Mouse (Mus musculus) c-Kit-positive CD71-positive TER-119-positive erythroid progenitor cells, embryonic 14.5 days (primary cell): ENCODE measurements at regions not wholly inside any gene's neighbourhood (a gene's known extent, or its start where the extent isn't known, plus 50 kb on each side); places are given as distances from the start of the nearest gene placed in this dataset.
A peak's percentile ranks its signal among the peaks of the same experiment; 100 is the strongest.

Experiments used
- DNase-seq: peaks from one replicate; pipeline ENCODE4 v3.0.0-alpha.2; 2013; ENCODE audit warnings: low spot score

DNA sequence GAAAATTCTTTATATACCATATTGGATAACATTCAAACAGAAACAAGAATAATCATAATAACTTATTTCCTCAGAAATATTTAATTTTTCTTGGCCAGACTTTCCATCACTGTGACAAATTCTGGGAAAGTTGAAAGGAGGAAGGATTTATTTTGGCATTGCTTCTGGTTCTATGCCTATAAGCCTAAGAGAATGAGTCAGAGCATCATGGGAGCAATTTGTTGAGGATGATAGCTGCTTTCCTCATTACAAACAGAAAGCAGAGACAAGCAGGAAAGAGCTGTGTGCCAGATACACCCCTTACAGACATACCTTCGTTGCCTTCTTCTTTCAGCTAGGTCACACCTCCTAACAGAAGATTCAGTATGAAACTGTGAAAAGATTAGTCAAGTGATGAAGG lies 115.3 kb downstream of the Rgs21 start:
- no peak for DNase-seq

DNA sequence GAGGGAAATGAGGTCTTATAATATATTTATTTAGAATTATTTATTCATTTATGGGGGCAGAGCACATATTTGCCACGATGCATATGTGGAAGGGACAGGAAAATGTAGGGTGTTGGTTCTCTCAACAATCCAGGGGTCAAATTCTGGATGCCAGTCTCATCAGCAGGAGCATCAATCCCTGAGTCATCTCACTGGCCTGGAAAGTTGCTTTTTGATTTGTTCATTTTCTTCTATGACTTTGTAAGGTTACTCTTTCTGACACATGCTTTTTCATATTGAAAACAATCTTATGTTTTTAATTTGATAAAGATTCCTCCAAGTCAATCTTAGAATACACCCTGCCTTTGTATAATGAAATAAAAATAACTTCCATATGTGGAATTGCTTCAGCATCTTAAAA lies 115.7 kb downstream of the Rgs21 start:
- DNase-seq: no peak

GRCm38 (mm10) chr1:144436617-144437016 lies 130.8 kb downstream of the Rgs21 start:
- DNase-seq: no peak

- no peak for DNase-seq
Measured at GRCm38 (mm10) chr1:144432816-144433215, 134.7 kb downstream of the Rgs21 start.

DNA sequence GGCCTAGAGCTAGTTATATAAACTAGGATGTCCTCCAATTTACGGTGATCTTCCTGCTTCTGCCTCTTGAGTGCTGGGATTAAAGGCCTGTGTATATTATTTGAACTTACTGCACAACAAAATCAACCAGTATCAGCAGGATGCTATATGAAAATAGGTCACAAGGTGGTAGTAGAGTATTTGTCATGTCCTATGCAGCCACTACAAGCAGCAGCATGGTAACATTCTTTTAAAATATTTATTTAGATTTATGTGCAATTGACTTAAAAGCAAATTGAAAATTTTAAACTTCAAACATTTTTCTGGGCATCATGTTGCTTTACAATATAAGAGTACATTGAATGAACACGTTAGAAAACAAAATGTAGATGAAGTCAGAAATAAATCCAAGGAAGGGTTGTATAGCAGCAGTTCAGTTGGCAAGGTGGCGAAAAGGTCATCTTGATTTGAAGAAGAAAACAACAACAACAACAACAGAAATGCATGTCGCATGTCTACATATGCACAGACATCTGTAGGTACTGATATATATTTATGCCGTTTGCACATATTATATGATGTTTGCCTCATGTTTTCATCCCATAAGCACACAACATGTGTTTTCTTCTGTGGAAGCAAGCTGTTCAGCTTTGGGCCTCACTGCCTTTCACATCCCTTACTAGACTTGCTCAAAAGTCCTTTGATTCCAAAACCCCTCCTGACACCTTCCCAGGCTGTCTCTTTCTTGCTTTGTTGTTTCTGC lies 135.8 kb downstream of the Rgs21 start:
- DNase-seq: no peak

DNA sequence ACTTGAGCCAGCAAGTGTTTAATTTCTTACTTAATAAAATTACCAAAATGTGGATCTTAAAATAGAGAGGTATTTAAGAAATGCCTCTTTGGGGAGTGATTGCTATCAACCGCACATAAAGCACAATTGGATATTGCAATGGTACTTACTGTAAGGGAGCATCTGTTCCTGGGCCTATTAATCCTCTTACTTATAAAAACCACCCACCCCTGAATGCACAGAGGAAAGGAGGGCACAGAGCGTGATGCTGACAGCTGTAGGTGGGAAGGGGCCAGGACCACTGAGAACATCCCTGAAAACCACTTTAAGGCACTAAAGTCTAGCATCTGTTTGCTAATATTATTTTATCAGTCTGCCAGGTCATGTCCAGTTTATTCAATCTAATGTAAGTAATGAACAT lies 146.1 kb downstream of the Rgs21 start:
- no peak for DNase-seq

GRCm38 (mm10) chr1:144406387-144407383 lies 157.6 kb upstream of the Rgs1 start:
- peak; percentile 34 for DNase-seq

- DNase-seq: no peak
Measured at GRCm38 (mm10) chr1:144405724-144406123, 156.7 kb upstream of the Rgs1 start.

- DNase-seq: no peak
Measured at GRCm38 (mm10) chr1:144405031-144405430, 156.0 kb upstream of the Rgs1 start.

GRCm38 (mm10) chr1:144379991-144380594 lies 131.1 kb upstream of the Rgs1 start:
- DNase-seq: peak; percentile 11

GRCm38 (mm10) chr1:144374121-144374520 lies 125.1 kb upstream of the Rgs1 start:
- DNase-seq: no peak

- DNase-seq: no peak
Measured at GRCm38 (mm10) chr1:144367492-144367891, 118.5 kb upstream of the Rgs1 start.

DNA sequence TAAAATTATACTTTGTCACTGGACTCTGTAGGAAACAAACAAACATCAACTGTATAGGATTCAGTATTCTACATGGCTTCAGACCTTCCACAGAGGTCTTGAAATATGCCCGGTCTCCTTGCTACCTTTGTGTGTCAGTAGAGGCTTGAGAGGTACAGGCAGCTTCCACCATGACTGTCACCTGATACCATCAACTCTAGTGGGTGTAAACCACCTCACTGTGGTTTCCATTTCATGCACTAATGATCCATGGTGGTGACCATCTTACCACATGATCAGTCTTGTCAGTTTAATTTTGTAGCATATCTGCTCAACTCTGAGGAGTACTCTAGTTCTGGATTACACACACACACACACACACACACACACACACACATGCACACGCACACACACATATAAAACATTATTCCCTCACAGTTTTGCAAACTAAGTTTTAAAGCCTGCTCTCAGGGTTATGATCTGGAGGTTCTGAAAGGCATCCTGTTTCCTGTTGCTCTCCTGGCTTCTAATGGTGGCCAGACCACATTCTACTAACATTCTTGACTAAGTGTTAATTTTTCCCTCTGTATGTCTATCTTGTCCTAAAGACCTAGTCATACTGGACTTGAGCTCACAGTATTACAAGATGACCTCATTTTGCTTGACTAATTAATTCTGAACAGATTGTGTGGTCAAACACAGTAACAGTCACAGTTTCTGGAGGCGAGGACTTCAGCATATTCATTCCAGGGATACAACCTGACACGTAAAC lies 106.7 kb upstream of the Rgs1 start:
- DNase-seq: no peak

DNA sequence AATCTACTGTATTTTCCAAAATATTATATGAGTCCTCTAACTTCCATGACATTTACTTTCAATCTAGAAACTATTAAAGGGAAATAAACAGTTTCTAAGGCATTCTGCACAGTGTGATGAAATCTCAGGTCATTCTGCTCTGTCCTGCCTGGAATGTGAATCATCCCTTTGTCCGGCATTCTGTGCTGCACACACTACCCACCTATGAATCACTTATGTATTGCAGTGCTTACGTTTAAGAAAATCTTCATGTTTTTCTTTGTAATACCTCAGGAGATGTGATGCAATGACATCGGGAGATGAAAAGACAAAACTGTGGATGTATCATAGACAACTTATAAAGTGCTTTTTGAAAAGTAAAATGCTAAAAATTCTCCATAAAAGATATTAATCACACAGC lies 106.0 kb upstream of the Rgs1 start:
- no peak for DNase-seq

GRCm38 (mm10) chr1:144353320-144353719 lies 104.3 kb upstream of the Rgs1 start:
- DNase-seq: no peak

DNA sequence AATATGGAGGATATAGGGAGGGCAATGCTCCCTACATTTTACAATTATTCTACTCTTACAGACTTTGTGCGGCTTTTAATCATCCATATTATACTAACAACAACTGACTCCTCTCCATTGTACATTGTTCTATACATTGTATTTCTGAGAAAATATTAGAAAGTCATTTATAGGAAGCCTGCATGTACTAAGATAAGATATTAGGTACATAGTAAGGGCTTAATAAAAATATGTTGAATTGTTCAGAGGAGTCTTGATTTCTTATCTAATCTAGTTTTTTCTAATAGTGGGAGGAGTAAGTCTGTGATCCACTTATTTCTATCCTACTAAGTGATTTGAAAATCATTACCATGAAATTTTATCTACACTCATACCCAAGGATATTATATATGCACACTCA lies 94.8 kb upstream of the Rgs1 start:
- no peak for DNase-seq

- DNase-seq: no peak
Measured at GRCm38 (mm10) chr1:144343299-144343698, 94.3 kb upstream of the Rgs1 start.

DNA sequence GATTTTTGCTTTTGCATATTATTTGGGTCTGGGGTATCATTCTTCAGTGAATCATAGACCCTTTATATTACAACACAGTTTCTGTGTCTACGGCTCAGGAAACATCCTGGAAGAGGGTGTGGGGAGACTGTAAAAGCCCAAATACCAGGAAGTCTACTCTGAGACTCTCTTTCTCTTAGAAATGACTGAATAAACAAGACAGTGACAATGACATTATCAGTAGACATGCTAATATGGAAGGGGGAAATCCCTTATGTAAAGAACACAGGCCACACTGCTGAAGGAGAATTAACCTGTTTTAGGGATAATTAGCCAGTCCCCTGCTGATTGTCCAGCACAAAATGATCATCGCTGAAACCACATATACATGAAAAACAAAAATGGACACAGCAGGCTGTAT lies 88.5 kb upstream of the Rgs1 start:
- no peak for DNase-seq

DNA sequence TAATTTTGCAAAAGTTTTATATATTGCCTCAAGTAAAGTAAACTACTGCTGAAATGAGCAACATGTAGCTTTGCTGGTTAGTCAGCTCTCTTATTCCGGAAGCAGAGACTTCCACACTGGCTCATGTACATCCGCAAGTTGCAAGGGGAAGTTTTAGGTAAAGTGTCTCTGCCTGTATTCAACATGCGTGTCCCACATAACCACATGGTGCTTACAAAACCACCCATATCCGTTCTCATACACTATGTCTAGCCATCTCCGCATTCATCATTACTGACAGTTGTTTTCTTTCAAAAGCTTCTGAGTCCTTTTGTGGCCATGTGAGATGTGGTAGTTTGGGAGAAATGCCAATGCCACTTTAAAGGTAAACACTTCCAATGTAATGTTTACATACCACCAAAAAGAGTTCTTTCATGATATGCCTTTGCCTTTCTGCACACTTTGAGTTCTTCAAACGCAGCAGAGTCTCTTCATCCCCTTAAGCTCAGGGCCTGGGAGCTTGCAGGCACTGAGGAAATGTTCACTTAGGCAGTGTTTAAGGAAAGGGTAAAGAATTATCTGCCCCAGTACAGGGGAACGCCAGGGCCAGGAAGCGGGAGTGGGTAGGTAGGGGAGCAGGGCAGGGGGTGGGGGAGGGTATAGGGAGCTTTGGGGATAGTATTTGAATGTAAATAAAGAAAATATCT lies 81.5 kb upstream of the Rgs1 start:
- DNase-seq: no peak

DNA sequence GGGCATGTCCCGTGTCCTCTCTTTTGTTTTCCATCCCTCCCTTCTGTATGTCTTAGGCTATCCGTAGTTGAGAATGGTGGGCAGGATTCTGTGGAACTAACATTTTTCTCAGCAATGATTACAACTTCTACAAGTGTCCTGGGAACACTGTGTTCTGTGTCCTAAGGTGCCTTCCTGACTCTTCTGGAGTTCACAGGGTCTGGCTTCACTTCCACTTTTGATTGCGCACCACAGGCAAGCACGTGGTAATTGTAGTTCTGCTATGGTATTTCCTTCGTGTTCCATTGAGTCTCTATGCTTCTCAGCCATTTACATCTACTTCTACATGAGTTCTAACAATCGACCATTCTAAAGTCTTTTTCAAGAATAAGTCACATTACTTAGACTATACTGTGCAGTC lies 70.4 kb upstream of the Rgs1 start:
- DNase-seq: no peak

DNA sequence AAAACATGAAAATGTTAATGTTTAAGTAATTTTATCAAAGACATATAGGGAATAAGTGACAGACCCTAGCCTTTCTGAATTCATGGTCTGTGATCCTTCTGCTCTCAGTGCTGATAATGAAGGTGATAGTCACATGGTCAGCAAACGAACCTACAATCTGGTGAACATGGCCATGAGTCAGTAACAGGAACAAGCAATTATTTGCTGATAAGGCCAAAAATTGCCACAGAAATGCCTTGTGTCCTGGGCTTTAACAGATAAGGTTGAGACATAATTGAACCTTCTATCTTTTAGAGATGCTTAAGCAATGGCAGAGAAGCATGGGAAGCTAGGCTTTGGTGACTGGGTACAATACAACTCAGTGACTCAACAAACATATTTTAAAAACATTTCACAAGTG lies 69.2 kb upstream of the Rgs1 start:
- DNase-seq: no peak
